Mouse (Mus musculus) C2C12 (cell line): ENCODE results near the gene Nubp1. TPM values are rescaled to one million over a fixed set of nuclear protein-coding genes. Genes with fewer than 3 reads are reported as not detected.

ENCODE experiments used
- H3K27me3 ChIP-seq: one replicate; pipeline ENCODE4 v1.6.1; 2011; ENCODE audit not compliant: control insufficient read depth, insufficient read depth, insufficient read length
- H3K36me3 ChIP-seq: one replicate; pipeline ENCODE4 v1.6.1; 2011; ENCODE audit not compliant: control insufficient read depth, insufficient read depth
- H3K4me3 ChIP-seq: one replicate; pipeline ENCODE4 v1.5.1; 2011; ENCODE audit warnings: mild to moderate bottlenecking, control low read depth; ENCODE audit not compliant: poor library complexity, insufficient read depth, severe bottlenecking
- H3K79me2 ChIP-seq: one replicate; pipeline ENCODE4 v1.6.1; 2011; ENCODE audit not compliant: control insufficient read depth, insufficient read depth
- H3K79me3 ChIP-seq: one replicate; pipeline ENCODE4 v1.6.1; 2011; ENCODE audit warnings: low read depth, control low read depth
- H3ac ChIP-seq: one replicate; pipeline ENCODE3; 2011; ENCODE audit warnings: low read depth; ENCODE audit not compliant: control insufficient read depth, insufficient read length
- CEBPB ChIP-seq: IDR thresholded peaks from one replicate; pipeline ENCODE4 v1.6.1; 2011; ENCODE audit warnings: low read depth, mild to moderate bottlenecking, control low read depth, moderate library complexity
- CTCF ChIP-seq: IDR thresholded peaks from one replicate; pipeline ENCODE4 v1.5.1; 2011; ENCODE audit not compliant: control insufficient read depth, insufficient read depth, insufficient read length
- FOSL1 ChIP-seq: IDR thresholded peaks from one replicate; pipeline ENCODE4 v1.8.0; 2011; ENCODE audit warnings: mild to moderate bottlenecking, low read length; ENCODE audit not compliant: poor library complexity, insufficient read depth, severe bottlenecking
- MAX ChIP-seq: IDR thresholded peaks from one replicate; pipeline ENCODE4 v1.6.1; 2011; ENCODE audit warnings: mild to moderate bottlenecking, control low read depth
- MYOD1 ChIP-seq: IDR thresholded peaks from one replicate; pipeline ENCODE4 v1.6.1; 2011; ENCODE audit warnings: low read depth; ENCODE audit not compliant: control insufficient read depth, insufficient read length
- MYOG ChIP-seq: IDR thresholded peaks from one replicate; pipeline ENCODE4 v1.6.1; 2011; ENCODE audit not compliant: control insufficient read depth, insufficient read length; ENCODE audit errors: extremely low read depth
- USF1 ChIP-seq: IDR thresholded peaks from one replicate; pipeline ENCODE4 v1.6.1; 2011; ENCODE audit warnings: low read depth, mild to moderate bottlenecking, control low read depth, moderate library complexity
- polyA plus RNA-seq: library from polyadenylated mRNA; unstranded; fragments of >200 nt; fragmentation: generic; extraction: Trizol; gene quantifications from one replicate; pipeline ENCODE4 v1.2.1, GENCODE M21; 2012; ENCODE audit warnings: missing spikeins

Nubp1 gene
- polyA plus RNA-seq, 1 experiment: 67.6 TPM

GRCm38 (mm10) chr16:10399160-10399559, 12.6 kb upstream of the Nubp1 start:
- Histone ChIP-seq H3K4me3 (no peak overlapping the region), H3K79me3 (no peaks in the 10 kb centered on the region), H3K36me3 (no peaks in the 10 kb centered on the region), H3ac (no peak overlapping the region), H3K27me3 (peaks cover 9% of the 10 kb centered on the region), H3K79me2 (no peaks in the 10 kb centered on the region)
- no peak for TF ChIP-seq FOSL1
- TF ChIP-seq MYOG: no peak
- no peak for TF ChIP-seq CEBPB
- TF ChIP-seq MYOD1: no peak
- TF ChIP-seq MAX: no peak
- peak; percentile 77 for TF ChIP-seq CTCF
- TF ChIP-seq USF1: no peak

- peaks cover 10% of the 10 kb centered on the region for H3K79me3 ChIP-seq
- no peak overlapping the region for H3ac ChIP-seq
- no peak for TF ChIP-seq MYOG
- TF ChIP-seq USF1: no peak
- no peak for TF ChIP-seq MAX
- TF ChIP-seq MYOD1: no peak
- no peak for TF ChIP-seq CEBPB
- no peak for TF ChIP-seq CTCF
- H3K79me2 ChIP-seq: peaks cover 24% of the 10 kb centered on the region
- no peak overlapping the region for H3K4me3 ChIP-seq
- H3K36me3 ChIP-seq: peaks cover 67% of the 10 kb centered on the region
- H3K27me3 ChIP-seq: no peaks in the 10 kb centered on the region
Measured at GRCm38 (mm10) chr16:10415976-10416375, 4.2 kb downstream of the Nubp1 start.

- Histone ChIP-seq H3K79me2 (peaks cover 24% of the 10 kb centered on the region), H3K4me3 (no peak overlapping the region), H3K36me3 (peaks cover 76% of the 10 kb centered on the region), H3ac (no peak overlapping the region), H3K79me3 (peaks cover 10% of the 10 kb centered on the region), H3K27me3 (no peaks in the 10 kb centered on the region)
- no peak for TF ChIP-seq CEBPB
- no peak for TF ChIP-seq FOSL1
- TF ChIP-seq CTCF: no peak
- no peak for TF ChIP-seq MYOG
- no peak for TF ChIP-seq MAX
- TF ChIP-seq MYOD1: no peak
- no peak for TF ChIP-seq USF1
Measured at GRCm38 (mm10) chr16:10416866-10417265, 5.1 kb downstream of the Nubp1 start.

- Histone ChIP-seq H3K36me3 (peaks cover 84% of the 10 kb centered on the region), H3K79me2 (peaks cover 16% of the 10 kb centered on the region), H3ac (no peak overlapping the region), H3K4me3 (no peak overlapping the region), H3K27me3 (no peaks in the 10 kb centered on the region), H3K79me3 (peaks cover 6% of the 10 kb centered on the region)
- TF ChIP-seq FOSL1 (no peak), USF1 (no peak), MAX (no peak), CEBPB (no peak), CTCF (no peak), MYOD1 (no peak), MYOG (no peak)
Measured at GRCm38 (mm10) chr16:10417723-10418259, 6.0 kb downstream of the Nubp1 start.

GRCm38 (mm10) chr16:10420447-10421054, 8.8 kb downstream of the Nubp1 start:
- no peaks in the 10 kb centered on the region for H3K79me2 ChIP-seq
- H3K36me3 ChIP-seq: peaks cover 88% of the 10 kb centered on the region
- TF ChIP-seq FOSL1: no peak
- TF ChIP-seq MYOD1: no peak
- no peak for TF ChIP-seq USF1
- no peaks in the 10 kb centered on the region for H3K79me3 ChIP-seq
- H3ac ChIP-seq: no peak overlapping the region
- H3K4me3 ChIP-seq: no peak overlapping the region
- H3K27me3 ChIP-seq: no peaks in the 10 kb centered on the region

- H3K79me3 ChIP-seq: no peaks in the 10 kb centered on the region
- H3ac ChIP-seq: no peak overlapping the region
- H3K4me3 ChIP-seq: no peak overlapping the region
- H3K79me2 ChIP-seq: no peaks in the 10 kb centered on the region
- H3K27me3 ChIP-seq: no peaks in the 10 kb centered on the region
- no peaks in the 10 kb centered on the region for H3K36me3 ChIP-seq
- TF ChIP-seq MYOD1: peak; percentile 53
- no peak for TF ChIP-seq CEBPB
Measured at GRCm38 (mm10) chr16:10431911-10432310, 20.2 kb downstream of the Nubp1 start.
